14 mouse cellular contexts compared by ENCODE assay signal in genomic region chr14:11642977-11643376, GRCm38 (mm10).
DNase-seq lines count a peak whose midpoint lies in the region; ATAC-seq and TF ChIP-seq lines count a peak whose summit lies in the region.
"Had no signal": no experiment of that assay in that cellular context is flagged by ENCODE, and none has a peak within 500 bp of the region (broad histone marks: within the 10 kb centered on the region; RNA-seq: fewer than 3 reads in every experiment).

No protein-coding gene starts in this region.

- in situ Hi-C loops in Patski (cut with MboI; ENCODE audit: low pct_unique_long_range_greater_than_20kb), result no loop called here

- no peaks in the 10 kb centered on the region for H3K9me3 ChIP-seq in kidney, embryonic 16.5 days (ENCODE audit: low read length)
- H3K9me3 ChIP-seq: forebrain, embryonic 10.5 days had no signal

- WGBS in kidney, adult 2 months, result 66% methylated on average over 1 of the region's 1 CpGs
- WGBS in kidney, embryonic 16.5 days, result 97% methylated on average over 1 of the region's 1 CpGs

- intact Hi-C loops in left cerebral cortex, postnatal 10 days (cut with DNase I), result no loop called here

- H3K4me1 ChIP-seq in kidney, adult 2 months (ENCODE audit: control insufficient read depth, insufficient read depth, low read length), result peaks cover 3% of the 10 kb centered on the region; the same call in 1 of the 2 replicates
- H3K4me1 ChIP-seq in kidney, embryonic 16.5 days (ENCODE audit: insufficient read depth, low read length), result no peaks in the 10 kb centered on the region
- H3K4me1 ChIP-seq: forebrain, embryonic 10.5 days had no signal

- no peaks in the 10 kb centered on the region for H3K27me3 ChIP-seq in kidney, adult 2 months (replicated peaks; ENCODE audit: control insufficient read depth, insufficient read depth, low read length)
- H3K27me3 ChIP-seq in kidney, embryonic 16.5 days (ENCODE audit: insufficient read depth, low read length), result no peaks in the 10 kb centered on the region
- no peaks in the 10 kb centered on the region for H3K27me3 ChIP-seq in Patski

- no peak for TF ChIP-seq POLR2A in kidney, adult 2 months (IDR thresholded peaks at IDR 0.05; ENCODE audit: low read depth, low read length)

- H3K27ac ChIP-seq in kidney, adult 2 months (ENCODE audit: insufficient read depth, low read depth, low read length), result no peak overlapping the region
- H3K27ac ChIP-seq in kidney, embryonic 16.5 days (ENCODE audit: low read length), result no peak overlapping the region
- H3K27ac ChIP-seq: forebrain, embryonic 10.5 days had no signal

- no peak overlapping the region for H3K4me2 ChIP-seq in kidney, embryonic 16.5 days (replicated peaks; ENCODE audit: low read depth, low read length)
- H3K4me2 ChIP-seq: lung, embryonic 14.5 days had no signal

- peak; percentile 84 for DNase-seq in kidney, adult 2 months
- no peak for DNase-seq in Patski (ENCODE audit: low read depth, low spot score)
- peak; percentile 67 for DNase-seq in adrenal gland, postnatal 14 days
- DNase-seq in heart, postnatal 4 days, result peak; percentile 22
- no peak for DNase-seq in B cell, adult 2 months
- DNase-seq in left cerebral cortex, postnatal 10 days (ENCODE audit: extremely low spot score in 1 of 2, low spot score in 2 of 2), result no peak
- no peak for DNase-seq in urinary bladder, postnatal 36 days (ENCODE audit: low spot score in 2 of 2)
- DNase-seq: gastrocnemius, postnatal 10 days; lung, embryonic 14.5 days; thymus, postnatal 14 days had no signal

- POLR2A ChIA-PET in Patski (lab: Charles Lee), result no interaction called here

- CTCF ChIA-PET in Patski (lab: Charles Lee), result interaction anchor here (0.6 to 1.5 kb wide), 5 partner anchors 9 to 89 kb away, joined by 3 to 6 read pairs (median 4); no protein-coding TSS in a partner anchor

- no peak for ATAC-seq in kidney, embryonic 16.5 days (ENCODE audit: low FRiP score, low TSS enrichment)
- ATAC-seq in Patski, result no peak
- ATAC-seq: hindbrain, embryonic 16.5 days; midbrain, embryonic 16.5 days had no signal

- H3K4me3 ChIP-seq in kidney, adult 2 months (ENCODE audit: insufficient read depth, low read depth, low read length), result no peak overlapping the region
- H3K4me3 ChIP-seq in kidney, embryonic 16.5 days (ENCODE audit: low read length), result no peak overlapping the region
- H3K4me3 ChIP-seq: forebrain, embryonic 10.5 days had no signal

- H3K36me3 ChIP-seq in kidney, adult 2 months (ENCODE audit: control insufficient read depth, insufficient read depth, low read length), result no peaks in the 10 kb centered on the region
- no peaks in the 10 kb centered on the region for H3K36me3 ChIP-seq in kidney, embryonic 16.5 days (ENCODE audit: insufficient read depth, low read length)
- H3K36me3 ChIP-seq: forebrain, embryonic 10.5 days had no signal

- TF ChIP-seq CTCF in kidney, adult 2 months (conservative IDR thresholded peaks at IDR 0.05; ENCODE audit: insufficient read depth, insufficient read length, low read depth, low read length), result peak; percentile 42; the same call in 1 of the 2 replicates
- peak; percentile 36 for TF ChIP-seq CTCF in Patski (IDR thresholded peaks at IDR 0.05)

- no peak overlapping the region for H3K9ac ChIP-seq in kidney, embryonic 16.5 days (replicated peaks; ENCODE audit: low read length)
- H3K9ac ChIP-seq: lung, embryonic 14.5 days had no signal

Comparison
In these comparisons a context has a peak if more than half of its experiments do, and no peak if none do; other contexts are left out.
1. DNase-seq: peak in kidney, adult 2 months (single experiment), adrenal gland, postnatal 14 days (single experiment) and heart, postnatal 4 days (single experiment); none in Patski (single experiment), B cell, adult 2 months (0 of 2), left cerebral cortex, postnatal 10 days (0 of 2) and urinary bladder, postnatal 36 days (0 of 2).